Mouse (Mus musculus): ENCODE measurements around the gene Nup98. TPM values are rescaled to one million over a fixed set of nuclear protein-coding genes. Genes with fewer than 3 reads are reported as not detected.

Gene Nup98
- polyA plus RNA-seq, 1 experiment: 16.1 TPM

- no peaks in the 10 kb centered on the region for H3K27me3 ChIP-seq (ENCODE audit: control insufficient read depth, insufficient read depth, insufficient read length)
- no peak overlapping the region for H3K4me2 ChIP-seq (ENCODE audit: low read depth)
- peaks cover 45% of the 10 kb centered on the region for H3K36me3 ChIP-seq (ENCODE audit: control insufficient read depth, insufficient read depth)
- TF ChIP-seq TCF3 (IDR thresholded peaks at IDR 0.05; ENCODE audit: insufficient read length, low read depth) (no peak), POLR2A (IDR thresholded peaks at IDR 0.05; ENCODE audit: insufficient read length, low read depth) (no peak), REST (IDR thresholded peaks at IDR 0.05; ENCODE audit: insufficient read depth, insufficient read length) (no peak), MAX (IDR thresholded peaks at IDR 0.05; ENCODE audit: low read depth) (no peak), MYOD1 (IDR thresholded peaks at IDR 0.05; ENCODE audit: control insufficient read depth in 1 of 3, insufficient read length in 2 of 3, low read depth in 2 of 3) (no peak), CEBPB (IDR thresholded peaks at IDR 0.05; ENCODE audit: insufficient read depth, poor library complexity, severe bottlenecking) (no peak), POLR2AphosphoS2 (IDR thresholded peaks at IDR 0.05; ENCODE audit: insufficient read length, low read depth) (no peak), SRF (IDR thresholded peaks at IDR 0.05; ENCODE audit: control insufficient read depth, insufficient read length, low read depth) (no peak), TCF12 (IDR thresholded peaks at IDR 0.05; ENCODE audit: insufficient read depth, poor library complexity, severe bottlenecking) (no peak), USF1 (IDR thresholded peaks at IDR 0.05; ENCODE audit: low read depth) (no peak), MYOG (IDR thresholded peaks at IDR 0.05; ENCODE audit: control insufficient read depth in 1 of 3, insufficient read depth in 1 of 3, insufficient read length in 2 of 3, low read depth in 2 of 3) (no peak), E2F4 (IDR thresholded peaks at IDR 0.05; ENCODE audit: insufficient read depth) (no peak)
- no peak overlapping the region for H3ac ChIP-seq (ENCODE audit: control insufficient read depth, insufficient read length)
- H3K79me2 ChIP-seq (ENCODE audit: control insufficient read depth, insufficient read depth): peaks cover 2% of the 10 kb centered on the region
- no peak overlapping the region for H3K4me3 ChIP-seq
Measured at GRCm38 (mm10) chr7:102170300-102170699, 39.7 kb downstream of the Nup98 start.

- TF ChIP-seq E2F4 (IDR thresholded peaks at IDR 0.05; ENCODE audit: insufficient read depth) (no peak), POLR2A (IDR thresholded peaks at IDR 0.05; ENCODE audit: insufficient read length, low read depth) (no peak), SRF (IDR thresholded peaks at IDR 0.05; ENCODE audit: control insufficient read depth, insufficient read length, low read depth) (no peak), MAX (IDR thresholded peaks at IDR 0.05; ENCODE audit: low read depth) (no peak)
- Histone ChIP-seq H3K36me3 (ENCODE audit: control insufficient read depth, insufficient read depth) (peaks cover 81% of the 10 kb centered on the region), H3K79me2 (ENCODE audit: control insufficient read depth, insufficient read depth) (no peaks in the 10 kb centered on the region), H3ac (ENCODE audit: control insufficient read depth, insufficient read length) (no peak overlapping the region), H3K4me2 (ENCODE audit: low read depth) (no peak overlapping the region), H3K27me3 (ENCODE audit: control insufficient read depth, insufficient read depth, insufficient read length) (no peaks in the 10 kb centered on the region), H3K4me3 (no peak overlapping the region)
Measured at GRCm38 (mm10) chr7:102153691-102154090, 56.3 kb downstream of the Nup98 start.

DNA sequence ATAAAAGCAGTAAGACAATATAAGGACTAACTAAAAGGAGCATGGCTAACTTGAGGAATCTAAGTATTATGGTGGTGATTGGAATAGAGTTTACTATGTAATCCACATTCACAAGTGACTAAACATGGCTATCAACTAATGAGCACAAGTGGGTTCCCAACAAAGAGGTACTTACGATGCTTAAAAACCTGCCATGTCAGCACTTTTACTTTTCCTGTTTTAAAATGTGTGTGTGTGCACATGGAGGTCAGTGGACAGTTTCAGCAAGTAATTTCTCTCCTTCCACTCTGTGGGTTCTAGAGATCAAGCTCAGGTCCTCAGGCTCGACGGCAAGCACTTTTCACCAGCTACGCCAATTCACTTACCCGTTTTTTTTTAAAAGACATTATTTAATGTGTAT lies 72.1 kb downstream of the Nup98 start:
- H3K4me2 ChIP-seq (ENCODE audit: low read depth): no peak overlapping the region
- H3K4me3 ChIP-seq: no peak overlapping the region
- H3ac ChIP-seq (ENCODE audit: control insufficient read depth, insufficient read length): no peak overlapping the region
- H3K27me3 ChIP-seq (ENCODE audit: control insufficient read depth, insufficient read depth, insufficient read length): no peaks in the 10 kb centered on the region
- H3K36me3 ChIP-seq (ENCODE audit: control insufficient read depth, insufficient read depth): peaks cover 64% of the 10 kb centered on the region
- no peak for TF ChIP-seq TCF12 (IDR thresholded peaks at IDR 0.05; ENCODE audit: insufficient read depth, poor library complexity, severe bottlenecking)
- TF ChIP-seq POLR2AphosphoS2 (IDR thresholded peaks at IDR 0.05; ENCODE audit: insufficient read length, low read depth): no peak
- TF ChIP-seq REST (IDR thresholded peaks at IDR 0.05; ENCODE audit: insufficient read depth, insufficient read length): no peak
- TF ChIP-seq POLR2A (IDR thresholded peaks at IDR 0.05; ENCODE audit: insufficient read length, low read depth): no peak
- no peak for TF ChIP-seq USF1 (IDR thresholded peaks at IDR 0.05; ENCODE audit: low read depth)
- no peak for TF ChIP-seq SRF (IDR thresholded peaks at IDR 0.05; ENCODE audit: control insufficient read depth, insufficient read length, low read depth)
- no peak for TF ChIP-seq MAX (IDR thresholded peaks at IDR 0.05; ENCODE audit: low read depth)
- TF ChIP-seq MYOG (IDR thresholded peaks at IDR 0.05; ENCODE audit: control insufficient read depth in 1 of 3, insufficient read depth in 1 of 3, insufficient read length in 2 of 3, low read depth in 2 of 3): no peak
- TF ChIP-seq MYOD1 (IDR thresholded peaks at IDR 0.05; ENCODE audit: control insufficient read depth in 1 of 3, insufficient read length in 2 of 3, low read depth in 2 of 3): no peak
- TF ChIP-seq CEBPB (IDR thresholded peaks at IDR 0.05; ENCODE audit: insufficient read depth, poor library complexity, severe bottlenecking): no peak
- no peak for TF ChIP-seq E2F4 (IDR thresholded peaks at IDR 0.05; ENCODE audit: insufficient read depth)
- no peak for TF ChIP-seq TCF3 (IDR thresholded peaks at IDR 0.05; ENCODE audit: insufficient read length, low read depth)
- H3K79me2 ChIP-seq (ENCODE audit: control insufficient read depth, insufficient read depth): no peaks in the 10 kb centered on the region

GRCm38 (mm10) chr7:102137464-102137863 lies 72.5 kb downstream of the Nup98 start:
- H3K4me2 ChIP-seq (ENCODE audit: low read depth): no peak overlapping the region
- H3K79me2 ChIP-seq (ENCODE audit: control insufficient read depth, insufficient read depth): no peaks in the 10 kb centered on the region
- TF ChIP-seq POLR2A (IDR thresholded peaks at IDR 0.05; ENCODE audit: insufficient read length, low read depth) (no peak), MYOG (IDR thresholded peaks at IDR 0.05; ENCODE audit: control insufficient read depth in 1 of 3, insufficient read depth in 1 of 3, insufficient read length in 2 of 3, low read depth in 2 of 3) (no peak), MAX (IDR thresholded peaks at IDR 0.05; ENCODE audit: low read depth) (no peak), SRF (IDR thresholded peaks at IDR 0.05; ENCODE audit: control insufficient read depth, insufficient read length, low read depth) (no peak), POLR2AphosphoS2 (IDR thresholded peaks at IDR 0.05; ENCODE audit: insufficient read length, low read depth) (no peak), CEBPB (IDR thresholded peaks at IDR 0.05; ENCODE audit: insufficient read depth, poor library complexity, severe bottlenecking) (no peak), USF1 (IDR thresholded peaks at IDR 0.05; ENCODE audit: low read depth) (no peak), E2F4 (IDR thresholded peaks at IDR 0.05; ENCODE audit: insufficient read depth) (no peak), MYOD1 (IDR thresholded peaks at IDR 0.05; ENCODE audit: control insufficient read depth in 1 of 3, insufficient read length in 2 of 3, low read depth in 2 of 3) (no peak)
- H3ac ChIP-seq (ENCODE audit: control insufficient read depth, insufficient read length): no peak overlapping the region
- H3K36me3 ChIP-seq (ENCODE audit: control insufficient read depth, insufficient read depth): peaks cover 65% of the 10 kb centered on the region
- H3K27me3 ChIP-seq (ENCODE audit: control insufficient read depth, insufficient read depth, insufficient read length): no peaks in the 10 kb centered on the region
- H3K4me3 ChIP-seq: no peak overlapping the region

GRCm38 (mm10) chr7:102132395-102132794 lies 77.6 kb downstream of the Nup98 start:
- H3K4me2 ChIP-seq (ENCODE audit: low read depth): no peak overlapping the region
- no peak overlapping the region for H3ac ChIP-seq (ENCODE audit: control insufficient read depth, insufficient read length)
- H3K36me3 ChIP-seq (ENCODE audit: control insufficient read depth, insufficient read depth): peaks cover 65% of the 10 kb centered on the region
- no peak overlapping the region for H3K4me3 ChIP-seq
- H3K79me2 ChIP-seq (ENCODE audit: control insufficient read depth, insufficient read depth): no peaks in the 10 kb centered on the region
- H3K27me3 ChIP-seq (ENCODE audit: control insufficient read depth, insufficient read depth, insufficient read length): no peaks in the 10 kb centered on the region
- no peak for TF ChIP-seq MAX (IDR thresholded peaks at IDR 0.05; ENCODE audit: low read depth)
- TF ChIP-seq POLR2AphosphoS2 (IDR thresholded peaks at IDR 0.05; ENCODE audit: insufficient read length, low read depth): no peak
- TF ChIP-seq SRF (IDR thresholded peaks at IDR 0.05; ENCODE audit: control insufficient read depth, insufficient read length, low read depth): no peak
- no peak for TF ChIP-seq MYOD1 (IDR thresholded peaks at IDR 0.05; ENCODE audit: control insufficient read depth in 1 of 3, insufficient read length in 2 of 3, low read depth in 2 of 3)
- no peak for TF ChIP-seq CEBPB (IDR thresholded peaks at IDR 0.05; ENCODE audit: insufficient read depth, poor library complexity, severe bottlenecking)
